Mouse (Mus musculus) layer of hippocampus, postnatal 36 days (tissue): Measurements from ENCODE around the gene Ccdc13. TPM values are rescaled to one million over a fixed set of nuclear protein-coding genes. Genes with fewer than 3 reads are reported as not detected.

Source experiments
- DNase-seq, 2 experiments: peaks; one replicate each; pipeline ENCODE4 v3.0.0; 2022
- total RNA-seq, 2 experiments: library from RNA; stranded (reverse); gene quantifications; 2 replicates each; pipeline ENCODE4 v1.2.3; 2021

The Ccdc13 gene
- total RNA-seq, 2 experiments from 2014 or later = 7.5 to 9.7 TPM

DNA sequence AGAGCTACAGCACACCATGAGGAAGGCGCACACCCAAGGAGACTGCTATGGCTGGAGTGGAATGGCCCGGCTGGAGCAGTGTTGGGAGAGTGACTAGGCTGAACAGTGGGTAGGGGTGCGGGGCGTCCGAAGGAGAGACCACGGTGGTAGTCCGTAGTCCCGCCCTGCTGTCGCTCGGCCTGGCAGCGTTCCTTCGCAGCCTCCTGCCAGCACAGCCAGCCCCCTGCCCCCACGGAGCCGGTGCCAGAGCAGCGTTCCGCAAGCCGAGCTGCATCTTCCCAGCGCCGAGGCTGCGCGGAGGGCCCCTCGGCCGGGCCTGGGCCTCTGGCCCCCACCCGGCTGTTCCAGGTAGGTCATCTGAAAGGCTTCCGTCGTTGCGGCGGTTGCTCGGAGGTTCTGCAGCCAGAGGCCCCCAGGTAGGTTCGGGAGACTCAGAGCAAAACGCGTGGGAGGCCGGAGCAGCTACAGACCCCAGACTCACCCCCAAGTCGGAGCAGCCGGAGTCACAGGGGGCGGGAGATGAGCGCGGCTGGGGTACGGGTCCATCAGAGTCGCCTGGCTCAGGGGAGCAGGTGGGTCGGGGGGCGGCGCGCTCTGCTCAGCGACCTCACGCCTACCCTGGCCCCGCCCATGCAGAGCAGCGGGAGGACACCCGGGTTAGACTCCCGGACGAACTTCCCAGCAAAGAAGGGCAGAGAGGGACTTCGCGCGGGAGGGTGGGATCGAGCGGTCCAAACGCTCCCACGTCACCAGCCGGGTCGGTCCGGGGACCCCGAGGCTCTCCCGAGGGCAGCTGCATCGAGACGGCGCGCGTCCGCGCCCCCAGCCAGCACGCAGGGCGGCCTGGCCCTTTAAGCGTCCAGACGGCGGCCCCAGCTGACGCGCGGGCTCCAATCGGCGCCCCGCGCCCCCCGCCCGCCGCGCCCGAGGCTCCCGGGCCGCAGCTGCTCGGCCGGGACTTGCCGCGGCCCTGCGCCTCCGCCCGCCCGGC is 79.9 kb downstream of the Ccdc13 start, which contains the start of gene Zfp651:
Gene Zfp651, plus strand, starts transcription at position 240 of the 991 bp plus-strand sequence.
- DNase-seq = peak; percentile 78 to 81

DNA sequence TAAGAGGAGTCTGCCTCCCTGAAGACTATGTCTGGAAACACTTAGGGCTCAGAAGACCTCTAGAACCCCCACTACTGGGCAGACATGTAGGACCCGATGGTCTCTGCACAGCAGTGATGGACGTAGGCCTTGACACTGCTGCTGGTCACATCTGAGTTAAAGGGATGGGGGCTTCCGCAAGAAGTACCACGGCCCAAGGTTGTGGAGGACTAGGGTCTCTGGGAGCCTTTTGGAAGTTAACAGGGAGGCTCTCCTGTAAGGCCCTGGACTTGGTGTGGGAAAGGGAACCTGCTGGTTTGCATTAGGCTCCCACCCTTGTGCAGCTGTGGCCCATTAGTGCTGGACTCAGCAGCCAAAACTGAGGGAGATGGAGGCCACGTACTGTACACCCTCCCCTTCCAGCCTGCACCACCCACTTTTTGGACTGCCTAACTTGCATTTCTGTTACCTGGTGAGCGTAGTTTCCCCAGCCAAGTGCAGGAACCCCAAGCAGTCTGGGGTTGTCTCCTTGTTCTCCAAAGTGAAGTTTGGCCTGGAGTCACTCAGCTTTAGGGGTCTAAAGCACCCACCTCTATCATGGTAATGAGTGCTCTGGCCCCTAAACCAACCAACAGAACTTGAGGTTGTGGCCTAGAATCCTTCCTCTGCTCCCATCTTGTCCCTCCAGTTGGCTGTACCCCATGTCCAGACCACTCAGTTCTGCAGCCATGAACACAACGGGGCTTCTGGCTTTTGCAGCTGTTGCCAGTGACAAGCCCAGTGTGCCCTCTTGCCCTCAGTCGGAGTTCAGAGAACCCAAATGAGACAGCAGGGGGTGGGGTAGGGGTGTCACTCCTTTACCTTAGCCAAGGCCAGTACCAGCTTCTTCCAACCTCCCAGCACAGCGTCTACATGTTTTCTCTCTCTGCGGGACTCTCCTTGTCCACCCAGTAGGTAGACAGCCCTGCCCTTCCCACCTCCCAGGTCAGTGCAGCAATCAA is 81.1 kb downstream of the Ccdc13 start:
- no peak for DNase-seq

DNA sequence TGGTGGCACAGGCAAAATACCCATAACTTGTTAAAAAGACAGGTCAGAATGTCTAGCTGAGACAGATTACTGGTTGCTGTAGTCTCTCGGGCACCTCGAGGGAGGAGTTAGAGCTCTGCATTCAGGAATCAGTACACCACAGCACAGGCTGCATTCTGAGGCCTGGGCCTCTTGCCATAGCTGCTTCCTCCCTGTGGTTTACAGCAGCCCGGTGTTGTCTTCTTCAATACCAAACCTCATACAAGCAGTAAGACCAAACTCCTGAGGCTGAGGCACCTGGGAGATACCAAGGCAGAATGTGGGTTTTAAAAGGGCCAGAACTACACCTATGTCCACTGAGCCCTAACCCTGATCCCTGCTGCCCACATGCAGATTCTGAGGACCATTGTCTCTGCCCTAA is 81.8 kb downstream of the Ccdc13 start:
- no peak for DNase-seq

DNA sequence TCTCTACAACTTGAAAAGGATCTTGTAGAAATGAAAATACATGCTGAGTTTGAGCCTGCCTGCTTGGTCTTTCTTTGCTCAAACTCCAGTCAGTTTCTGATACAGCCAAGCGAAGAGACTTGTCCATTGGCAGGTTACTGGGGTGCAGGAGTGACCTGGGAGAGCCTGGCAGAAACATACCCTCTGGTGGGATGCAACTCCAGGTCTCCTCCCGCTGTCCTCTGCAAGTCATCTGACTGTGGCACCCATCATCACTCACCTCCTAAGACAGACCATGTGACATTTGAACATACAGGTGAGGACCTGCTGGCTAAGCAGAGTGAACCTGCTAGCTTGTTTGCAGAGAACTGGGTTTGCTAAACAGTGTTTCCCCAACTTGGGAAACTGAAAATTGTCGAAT is 82.5 kb downstream of the Ccdc13 start:
- no peak for DNase-seq

DNA sequence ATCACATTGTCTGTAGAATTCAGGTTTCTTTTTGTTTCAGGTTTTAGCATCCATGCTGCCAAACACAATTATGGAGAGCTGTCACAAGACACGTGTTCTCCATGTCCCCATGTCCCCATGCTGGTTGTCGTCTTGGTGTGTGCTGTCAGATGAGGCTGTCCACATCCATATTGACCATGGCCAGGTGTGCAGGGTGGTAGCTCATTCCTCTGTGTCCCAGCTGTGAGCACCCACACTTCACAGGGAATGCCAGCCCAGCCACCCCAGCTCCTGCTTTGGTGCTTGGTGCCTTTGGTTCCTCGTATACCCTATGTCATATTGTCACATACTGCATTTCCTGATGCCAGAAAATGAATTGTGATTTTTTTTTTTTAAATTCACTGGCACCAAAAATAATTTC is 84.6 kb downstream of the Ccdc13 start:
- DNase-seq = no peak

DNA sequence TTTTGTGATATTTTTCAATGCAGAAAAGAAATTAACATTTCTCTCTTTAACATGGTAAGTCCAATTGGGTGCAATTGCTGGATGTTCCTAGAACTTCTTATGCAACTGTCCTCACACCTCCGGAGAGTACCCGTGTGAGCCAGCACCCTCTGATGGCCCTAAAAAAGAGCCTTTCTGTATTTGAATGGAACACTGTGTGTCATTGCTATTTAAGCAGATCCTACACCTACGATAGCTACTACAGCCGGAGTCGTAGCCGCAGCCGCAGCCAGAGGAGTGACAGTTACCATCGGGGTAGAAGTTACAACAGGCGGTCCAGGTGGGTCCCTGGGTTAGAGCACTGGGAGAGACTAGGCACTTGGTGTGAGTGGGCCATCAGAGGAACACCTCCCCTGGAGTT is 86.5 kb downstream of the Ccdc13 start:
- no peak for DNase-seq

Other genes starting within 250 kb of the Ccdc13 start
- gene Lyzl4, start 197.4 kb downstream of the Ccdc13 start, total RNA-seq = 1 to 10 TPM in 1 of 2 experiments, under 1 TPM in 1; 0.37 to 1.6 TPM
- gene Vipr1, start 196.7 kb downstream of the Ccdc13 start, total RNA-seq = 10 to 100 TPM; 15.0 to 18.7 TPM
- gene Sec22c, start 134.0 kb downstream of the Ccdc13 start, total RNA-seq = 10 to 100 TPM; 31.7 to 31.8 TPM
- gene Ss18l2, start 129.1 kb downstream of the Ccdc13 start, total RNA-seq = 10 to 100 TPM; 73.2 to 84.3 TPM
- 100 to 1,000 TPM in 1 of 2 experiments, 10 to 100 TPM in 1; 99.0 to 145 TPM for gene Nktr, start 120.3 kb downstream of the Ccdc13 start, total RNA-seq
- gene Zfp651, start 80.1 kb downstream of the Ccdc13 start, total RNA-seq = 100 to 1,000 TPM; 105 to 106 TPM
- 1 to 10 TPM; 2.8 to 3.5 TPM for gene Klhl40, start 61.9 kb downstream of the Ccdc13 start, total RNA-seq
- 10 to 100 TPM; 14.6 to 15.9 TPM for gene Hhatl, start 47.0 kb downstream of the Ccdc13 start, total RNA-seq
- gene Higd1a, start 18.9 kb upstream of the Ccdc13 start, total RNA-seq = 10 to 100 TPM; 90.4 to 93.2 TPM
- 1 to 10 TPM; 1.3 to 1.5 TPM for gene Ackr2, start 58.9 kb upstream of the Ccdc13 start, total RNA-seq
- gene Cyp8b1, start 76.8 kb upstream of the Ccdc13 start, total RNA-seq = not detected
- gene Fam198a, start 111.5 kb upstream of the Ccdc13 start, total RNA-seq = 1 to 10 TPM; 5.8 to 6.8 TPM
- gene Pomgnt2, start 157.6 kb upstream of the Ccdc13 start, total RNA-seq = 10 to 100 TPM; 41.2 to 44.0 TPM